Mouse (Mus musculus): ENCODE measurements around the gene Egln3. TPM values are rescaled to one million over a fixed set of nuclear protein-coding genes. Genes with fewer than 3 reads are reported as not detected.

Egln3 gene
- total and polyA plus RNA-seq, 3 experiments = 2.1 to 7.9 (median 5.2) TPM

DNA sequence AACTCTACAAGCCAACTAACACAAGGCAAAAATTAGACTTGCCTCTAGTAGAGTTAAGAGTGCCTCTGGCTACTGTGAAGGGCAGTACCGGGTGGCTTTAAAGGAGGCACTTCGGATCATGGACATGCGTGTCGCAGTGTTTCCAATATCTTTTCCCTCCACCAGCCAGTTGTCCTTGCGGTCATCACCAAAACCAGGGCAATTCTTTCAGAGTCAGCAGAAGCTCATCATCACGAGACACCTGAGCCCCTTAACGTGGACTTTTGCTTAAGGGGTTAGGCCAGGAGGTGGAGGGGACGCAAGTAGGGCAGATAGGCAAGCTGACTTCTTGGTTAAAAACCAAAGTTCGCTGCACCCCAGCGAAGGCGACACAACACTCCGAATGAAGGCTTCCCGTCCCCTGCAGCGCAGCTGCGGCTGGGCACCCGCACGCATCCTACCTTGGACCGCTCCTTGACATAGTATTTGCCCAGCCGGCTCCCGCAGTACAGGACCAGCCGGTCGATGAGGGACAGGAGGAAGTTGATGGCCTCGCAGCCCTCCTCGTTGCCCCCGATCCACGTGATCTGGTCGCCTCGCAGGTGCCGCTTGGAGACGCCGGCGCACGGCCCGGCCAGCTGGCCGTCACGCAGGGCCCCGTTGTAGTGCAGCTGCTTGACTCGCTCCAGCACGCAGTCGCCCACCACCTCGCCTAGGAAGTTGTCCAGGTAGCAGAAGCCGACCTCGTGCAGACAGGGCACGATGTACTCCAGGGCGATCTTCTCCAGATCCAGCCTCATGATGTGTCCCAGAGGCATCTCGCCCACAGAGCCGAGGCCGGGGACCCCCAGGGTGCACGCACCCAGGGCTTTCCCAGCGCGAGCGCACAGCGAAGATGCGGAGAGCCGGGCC is 650 bp downstream of the Egln3 start:
- peak; percentile 50 for DNase-seq

DNA sequence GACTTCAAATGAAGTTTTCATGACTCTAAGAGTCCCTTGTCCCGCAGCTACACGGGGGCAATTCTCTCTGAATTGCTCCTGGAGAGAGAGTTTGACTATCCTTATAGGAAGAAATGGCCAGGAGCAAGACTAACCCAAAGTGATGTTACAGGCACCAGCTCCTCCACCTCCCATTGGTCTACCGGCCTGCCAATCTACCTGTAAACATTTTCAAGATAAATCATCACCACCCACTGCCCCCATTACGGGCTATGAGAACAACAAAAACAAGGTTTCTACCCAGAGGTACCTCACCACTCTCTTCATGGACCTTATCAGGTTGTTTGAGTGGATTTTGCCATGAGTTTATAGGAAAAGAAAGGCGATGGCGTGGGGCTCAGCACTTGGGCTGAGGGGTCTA is 1.4 kb downstream of the Egln3 start:
- DNase-seq = no peak

DNA sequence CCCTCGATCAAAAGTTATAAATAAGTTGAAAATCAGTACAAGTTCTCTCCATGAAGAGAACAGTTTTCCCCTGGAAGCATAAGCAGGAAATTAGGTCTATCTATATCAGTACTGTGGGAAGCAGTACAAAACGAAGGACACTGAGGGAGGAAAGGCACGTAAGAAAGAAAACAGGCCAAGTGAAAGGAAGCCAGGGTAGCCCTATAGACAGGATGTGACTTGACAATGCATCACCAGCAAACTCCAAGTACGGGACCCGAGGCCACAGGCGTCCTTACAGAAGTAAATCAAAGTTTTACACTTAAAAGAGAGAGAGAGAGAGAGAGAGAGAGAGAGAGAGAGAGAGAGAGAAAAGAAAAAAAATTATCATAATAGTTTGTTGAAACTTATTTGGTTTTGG is 2.8 kb downstream of the Egln3 start:
- no peak for DNase-seq

DNA sequence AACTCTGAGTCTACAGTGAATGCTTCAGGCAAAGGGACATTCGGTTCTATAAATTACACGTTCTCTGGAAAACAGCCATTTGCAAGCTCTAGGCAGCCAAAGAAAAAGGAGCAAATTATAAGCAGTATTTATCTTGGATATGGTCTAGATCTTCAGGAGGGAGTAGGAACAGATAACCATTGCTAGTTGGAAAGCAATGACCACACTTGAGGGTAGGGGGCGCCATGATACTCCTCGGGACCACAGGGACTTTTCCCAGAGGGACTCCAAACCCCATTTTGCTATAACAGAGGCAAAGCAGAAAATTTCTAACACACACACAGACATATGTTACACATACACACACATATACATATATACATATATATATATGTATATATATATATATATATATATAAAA is 3.5 kb downstream of the Egln3 start:
- peak; percentile 17 for DNase-seq

DNA sequence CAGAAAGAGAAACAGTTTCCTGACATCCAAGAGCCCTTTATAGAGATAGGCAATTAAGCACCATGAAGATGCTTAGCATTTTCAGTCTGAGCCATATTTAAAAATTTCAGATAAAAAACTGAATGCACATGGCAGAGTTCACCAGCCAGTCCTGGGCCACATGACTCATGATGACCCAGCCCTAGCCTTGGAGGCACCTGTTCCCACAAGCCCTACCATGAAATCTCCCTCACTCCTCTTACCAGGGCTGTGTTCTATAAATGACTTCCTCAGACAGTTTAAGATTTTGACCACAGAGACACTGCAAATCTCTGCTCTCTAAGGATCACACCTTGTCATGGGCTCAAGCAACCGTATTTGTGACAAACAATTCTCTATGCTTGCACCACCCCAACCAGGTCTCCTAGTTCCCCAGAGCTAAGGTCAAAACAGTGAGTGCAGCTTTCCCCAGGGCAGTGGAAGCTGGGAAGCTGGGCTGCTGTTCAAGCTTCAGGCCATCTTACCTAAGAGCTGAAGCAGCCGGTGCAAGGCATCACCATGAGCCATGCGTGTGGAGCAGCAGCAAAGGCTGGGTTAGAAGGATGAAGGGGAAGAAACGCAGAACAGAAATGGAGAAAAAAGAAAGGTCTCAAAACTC is 5.3 kb downstream of the Egln3 start:
- no peak for DNase-seq

DNA sequence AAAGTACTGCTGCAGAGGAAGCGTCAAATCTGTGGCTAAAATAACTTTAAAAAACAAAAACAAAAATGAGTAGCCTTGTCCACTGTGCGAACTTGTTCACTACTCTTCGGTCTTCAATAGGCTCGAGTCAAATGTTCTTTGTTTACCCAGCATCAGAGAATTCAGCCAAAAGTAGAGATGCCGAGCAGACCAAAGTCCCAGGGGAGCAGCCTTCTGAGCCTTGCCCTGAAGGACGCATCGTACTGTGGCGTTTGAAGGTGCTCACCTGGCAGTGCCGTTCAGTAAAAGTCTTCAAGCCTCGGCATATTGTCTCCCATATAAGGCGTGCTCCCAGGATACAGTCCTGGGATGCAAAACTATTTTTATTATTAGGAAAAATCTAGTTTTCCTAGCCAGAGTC is 5.8 kb downstream of the Egln3 start:
- DNase-seq = no peak

DNA sequence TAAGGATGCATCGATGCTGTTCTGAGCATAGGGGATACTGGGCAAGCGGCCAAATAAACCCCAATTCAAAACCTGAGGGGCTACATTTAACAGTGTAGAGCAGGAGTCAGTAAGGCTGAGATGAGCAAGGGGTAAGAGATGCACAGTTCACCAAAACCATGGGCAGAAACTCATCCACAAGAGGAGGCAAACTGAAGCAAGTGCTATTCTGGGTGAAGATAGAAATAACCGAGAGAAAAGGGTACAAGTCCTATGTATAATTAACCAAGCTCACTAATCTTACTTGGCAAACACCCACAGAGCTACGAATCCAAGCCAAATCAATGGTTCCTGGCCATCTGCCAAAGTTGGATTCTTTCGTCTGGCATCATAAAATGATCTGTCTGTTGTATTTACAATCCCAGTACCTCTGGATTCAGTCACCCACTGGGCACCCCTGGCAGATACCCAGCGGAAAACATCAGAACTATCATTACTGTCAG is 6.3 kb downstream of the Egln3 start:
- no peak for DNase-seq

DNA sequence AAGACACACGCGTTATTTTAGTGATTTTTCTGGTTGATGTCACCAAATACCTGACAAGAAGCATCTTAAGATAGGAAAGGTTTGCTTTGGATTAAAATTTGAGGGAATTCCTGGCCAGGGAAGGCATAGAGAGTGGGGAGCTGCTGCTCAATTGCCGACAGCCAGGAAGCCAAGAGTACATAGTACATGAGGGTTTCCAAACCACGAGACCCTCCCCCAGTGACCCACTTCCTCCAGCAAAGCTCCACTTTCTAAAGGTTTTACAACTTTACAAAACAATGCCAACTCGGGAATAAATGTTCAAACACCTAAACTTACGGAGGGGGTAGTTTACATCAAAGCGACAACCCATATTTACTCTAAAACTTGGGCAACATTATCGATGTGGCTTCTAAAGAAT is 6.8 kb downstream of the Egln3 start:
- DNase-seq = no peak

DNA sequence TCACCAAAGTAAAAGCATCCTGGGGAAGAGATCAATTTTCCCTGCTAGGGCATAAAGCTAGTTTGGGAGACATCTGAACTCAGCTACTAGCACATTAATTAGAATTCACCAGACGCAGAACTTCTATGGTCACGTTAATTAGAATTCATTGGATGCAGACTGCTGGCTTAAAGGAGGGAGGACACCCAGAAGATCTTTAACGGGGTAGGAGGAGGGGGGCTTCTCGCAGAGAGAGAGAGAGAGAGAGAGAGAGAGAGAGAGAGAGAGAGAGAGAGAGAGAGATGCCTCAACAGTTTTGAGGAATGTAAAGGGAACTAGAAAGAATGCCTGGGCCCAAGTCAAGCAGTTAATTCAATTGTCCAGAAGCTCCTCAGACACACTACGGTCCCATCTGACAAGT is 9.5 kb downstream of the Egln3 start:
- no peak for DNase-seq

DNA sequence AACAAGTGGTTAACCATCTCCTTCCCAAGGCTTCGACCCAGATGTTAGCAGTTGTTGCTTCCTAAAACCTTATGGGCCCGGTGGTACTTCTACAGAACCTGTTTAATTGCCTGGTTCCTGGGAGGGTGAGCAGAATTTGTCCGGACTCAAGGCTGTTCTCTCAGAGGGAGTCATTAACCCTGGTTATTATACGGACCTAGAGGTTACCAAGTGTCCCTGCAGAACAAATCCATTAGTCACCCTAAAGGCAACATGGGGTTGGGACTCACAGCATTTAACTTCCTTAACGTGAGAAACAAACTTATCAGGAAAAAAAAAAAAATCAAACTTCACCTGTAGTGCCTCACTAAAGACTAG is 11.4 kb downstream of the Egln3 start:
- DNase-seq = no peak

DNA sequence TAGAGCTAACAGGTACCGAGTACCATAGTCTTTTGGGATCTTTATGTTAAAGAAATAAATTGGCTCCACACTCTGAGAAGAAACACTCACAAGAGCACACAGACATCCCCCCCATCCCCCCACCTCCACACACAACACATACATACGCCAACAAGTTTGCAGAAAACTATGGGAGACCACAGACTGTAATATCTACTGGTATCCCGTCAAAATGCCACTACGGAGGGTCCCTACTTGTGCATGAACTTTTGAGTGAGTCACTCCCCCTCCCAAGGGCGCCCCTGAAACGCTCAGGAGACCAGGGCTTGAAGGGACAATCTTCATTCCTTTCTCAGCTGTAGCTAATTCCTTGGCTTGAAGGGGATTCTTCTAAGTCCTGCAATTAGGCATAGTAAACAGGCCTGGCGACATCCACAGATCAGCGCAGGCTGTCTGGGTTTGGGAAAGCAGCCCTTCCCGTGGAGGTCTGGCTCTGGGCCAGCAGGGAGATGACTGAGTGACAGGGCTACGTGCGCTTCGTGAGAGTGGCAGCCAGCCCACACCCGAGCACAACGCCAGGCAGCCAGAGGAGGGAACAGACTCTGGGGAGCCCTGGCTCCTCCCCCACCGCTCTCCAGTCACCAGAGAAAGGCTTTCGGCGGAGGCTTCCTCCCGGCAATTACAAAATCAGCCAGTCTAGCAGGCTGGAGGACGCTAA is 11.9 kb downstream of the Egln3 start:
- peak; percentile 94 for DNase-seq

DNA sequence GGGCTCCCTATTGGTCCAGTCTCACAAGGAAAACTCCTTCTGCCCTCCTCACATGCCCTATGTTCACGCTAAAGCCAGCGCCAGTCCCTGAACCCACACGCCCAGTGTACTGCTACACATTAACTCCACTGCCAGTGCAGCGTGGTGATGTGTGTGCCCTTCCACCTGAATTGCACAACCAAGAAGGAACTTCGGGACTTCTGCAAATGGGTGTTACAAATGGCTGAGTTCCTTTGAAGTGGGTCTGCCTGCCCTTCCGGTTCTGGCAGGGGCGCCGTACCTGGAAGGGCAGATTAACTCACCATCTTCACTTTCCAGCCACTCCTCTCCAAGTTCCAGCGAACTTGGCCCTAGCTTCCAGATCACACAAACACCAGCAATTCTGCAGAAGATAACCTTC is 12.5 kb downstream of the Egln3 start:
- DNase-seq = no peak

DNA sequence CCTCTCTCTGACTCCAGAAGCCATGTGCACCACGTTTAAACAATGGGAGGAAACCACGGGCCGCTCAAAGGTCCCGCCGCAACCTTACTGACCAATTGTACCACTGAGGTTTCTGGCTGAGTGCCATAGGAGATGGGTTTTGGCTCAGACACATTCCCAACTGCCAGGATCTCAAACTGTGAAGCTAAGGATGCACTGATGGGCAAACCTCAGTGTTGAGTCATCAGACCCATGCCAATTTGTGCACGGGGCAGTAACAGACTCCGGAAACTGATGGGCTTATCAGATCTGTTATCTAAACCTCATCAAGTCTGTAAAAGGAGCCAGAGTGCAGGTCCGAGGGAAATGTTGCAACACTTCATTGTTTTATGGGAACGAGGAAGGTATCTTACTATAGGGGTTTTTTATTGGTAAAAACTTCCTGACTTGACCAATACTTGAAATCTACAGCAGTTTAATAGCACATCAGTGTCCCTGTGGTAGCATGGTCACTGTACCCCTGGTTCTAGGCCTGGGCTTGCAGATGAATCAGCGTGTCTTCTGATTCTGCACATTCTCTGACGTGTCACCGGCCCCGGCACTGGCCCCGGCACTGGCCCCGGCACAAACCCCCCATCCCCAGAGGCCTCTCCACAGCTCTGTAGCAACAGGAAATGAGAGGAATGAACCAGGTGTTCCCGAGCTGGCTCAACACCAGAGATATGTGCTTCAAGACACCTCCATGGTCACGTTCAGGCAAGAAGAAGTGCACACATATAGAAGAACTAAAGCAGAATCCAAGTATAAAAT is 15.7 kb downstream of the Egln3 start:
- DNase-seq = peak; percentile 57

DNA sequence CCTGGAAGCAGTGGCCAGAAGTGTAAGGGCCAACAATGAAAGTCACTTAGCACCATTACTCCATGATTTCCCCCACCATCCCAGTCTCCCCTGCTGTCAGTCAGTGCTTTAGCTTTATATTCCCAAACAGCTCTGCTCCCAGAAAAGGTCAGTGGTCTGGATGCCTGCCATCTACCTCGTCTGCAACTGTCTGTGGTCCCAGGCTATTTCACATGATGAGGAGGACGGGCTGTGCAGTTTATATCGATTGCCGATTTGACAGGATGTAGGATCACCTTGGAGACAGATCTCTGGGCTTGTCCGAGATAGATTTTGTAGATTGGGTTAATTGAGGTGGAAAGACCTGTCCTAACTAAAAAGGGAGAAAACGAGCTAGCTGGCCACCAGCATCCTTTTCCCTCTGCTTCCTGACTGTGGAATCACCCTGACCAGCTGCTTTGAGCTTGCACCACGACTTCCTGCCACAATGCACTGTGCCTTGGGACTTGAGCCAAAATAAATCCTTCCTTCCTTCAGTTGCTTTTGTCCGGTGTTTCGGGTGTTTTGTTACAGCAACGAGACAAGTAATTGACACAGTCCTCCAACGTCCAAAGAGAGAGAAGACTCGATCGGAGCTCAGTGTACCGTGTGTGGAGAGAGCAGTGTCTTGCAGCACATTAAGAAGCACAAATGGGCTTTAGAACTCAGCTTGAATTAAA is 16.6 kb downstream of the Egln3 start:
- no peak for DNase-seq

DNA sequence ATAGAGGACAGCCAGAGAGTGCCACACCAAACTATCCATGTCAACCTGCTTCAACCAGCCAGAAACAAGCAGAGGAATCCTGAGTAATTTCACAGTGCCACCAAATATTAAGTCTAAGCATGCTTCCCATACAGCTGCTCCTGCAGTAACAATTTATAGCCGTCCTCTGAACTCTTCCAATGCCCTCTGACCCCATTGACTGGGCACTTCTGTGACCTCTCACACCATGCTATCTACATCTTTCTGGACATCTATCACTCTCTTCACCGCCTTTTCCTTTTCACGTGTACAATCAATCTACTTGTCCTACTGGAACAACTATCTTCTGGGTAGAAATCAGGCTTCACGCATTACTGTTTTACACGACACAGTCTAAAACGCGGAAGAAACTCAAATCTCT is 19.4 kb downstream of the Egln3 start:
- DNase-seq = no peak

DNA sequence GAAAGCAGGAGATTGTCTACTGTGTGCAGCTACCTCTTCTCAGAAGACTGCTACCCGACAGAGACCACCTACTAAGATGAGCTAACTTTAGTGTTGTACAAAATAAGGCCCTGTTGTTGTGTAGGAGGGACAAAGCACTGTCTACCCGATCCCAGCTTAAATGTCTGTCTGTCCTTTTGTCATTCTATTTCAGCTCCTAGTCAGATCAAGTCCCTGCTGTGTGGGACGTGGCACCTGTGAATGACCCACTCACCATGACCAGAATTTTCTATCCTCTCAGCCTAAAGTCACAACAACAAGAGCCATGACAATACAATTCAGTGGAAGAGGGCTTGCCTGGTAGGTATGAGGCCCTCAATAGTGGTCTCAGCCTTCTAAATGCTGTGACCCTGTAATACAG is 25.3 kb downstream of the Egln3 start:
- DNase-seq = no peak

DNA sequence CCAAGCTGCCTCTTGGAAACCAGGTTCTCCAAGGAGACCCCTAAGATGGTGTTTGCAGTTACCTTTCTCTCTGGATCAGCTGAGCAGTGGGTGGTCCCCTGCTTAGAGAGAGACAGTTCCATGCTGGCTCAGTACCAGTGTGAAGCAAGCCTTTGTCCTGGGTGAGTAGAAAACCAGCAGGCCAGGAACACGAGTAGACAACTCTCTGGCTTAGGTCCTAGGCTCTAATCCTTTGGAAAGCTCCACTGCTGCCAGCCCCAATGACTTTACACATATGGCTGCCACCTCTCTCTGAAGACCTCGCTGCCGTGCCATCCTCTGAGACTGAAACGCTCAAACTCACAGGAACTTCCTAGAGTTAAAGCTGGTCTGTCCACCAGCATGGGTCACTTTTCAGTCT is 34.9 kb downstream of the Egln3 start:
- DNase-seq = no peak

DNA sequence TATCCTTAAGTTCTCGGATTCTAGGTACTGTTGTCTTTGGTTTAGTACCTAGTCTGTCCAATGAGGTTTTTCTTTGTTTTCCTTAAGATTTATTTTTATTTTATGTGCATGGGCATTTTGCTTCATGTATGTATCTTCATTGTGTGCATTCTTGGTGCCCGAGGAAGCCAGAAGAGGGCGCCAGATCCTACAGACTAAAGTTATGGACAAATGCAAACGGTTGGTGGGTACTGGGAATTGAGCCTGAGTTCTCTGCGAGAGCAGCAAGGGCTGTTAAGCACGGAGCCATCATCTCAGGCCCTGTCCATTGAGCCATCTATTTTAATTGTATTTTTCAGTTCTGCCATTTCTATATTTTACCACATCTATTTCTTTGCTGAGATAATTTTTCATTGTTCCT is 35.9 kb downstream of the Egln3 start:
- DNase-seq = no peak

DNA sequence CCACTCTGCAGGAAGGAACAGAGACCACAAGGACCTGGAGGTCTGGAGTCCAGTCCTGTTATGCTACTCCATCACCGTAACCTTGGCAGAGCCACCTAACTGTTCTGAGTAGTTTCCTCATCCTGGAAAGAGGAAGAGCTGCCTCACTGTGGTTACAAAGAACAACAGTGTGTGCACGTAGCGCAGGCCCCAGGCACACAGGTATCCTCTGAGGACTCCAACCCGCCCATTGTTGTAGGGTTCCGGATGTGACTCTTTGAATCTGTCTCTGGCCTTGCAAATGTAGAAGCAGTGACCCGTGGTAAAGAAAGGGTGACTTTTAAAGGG is 39.0 kb downstream of the Egln3 start:
- no peak for DNase-seq

DNA sequence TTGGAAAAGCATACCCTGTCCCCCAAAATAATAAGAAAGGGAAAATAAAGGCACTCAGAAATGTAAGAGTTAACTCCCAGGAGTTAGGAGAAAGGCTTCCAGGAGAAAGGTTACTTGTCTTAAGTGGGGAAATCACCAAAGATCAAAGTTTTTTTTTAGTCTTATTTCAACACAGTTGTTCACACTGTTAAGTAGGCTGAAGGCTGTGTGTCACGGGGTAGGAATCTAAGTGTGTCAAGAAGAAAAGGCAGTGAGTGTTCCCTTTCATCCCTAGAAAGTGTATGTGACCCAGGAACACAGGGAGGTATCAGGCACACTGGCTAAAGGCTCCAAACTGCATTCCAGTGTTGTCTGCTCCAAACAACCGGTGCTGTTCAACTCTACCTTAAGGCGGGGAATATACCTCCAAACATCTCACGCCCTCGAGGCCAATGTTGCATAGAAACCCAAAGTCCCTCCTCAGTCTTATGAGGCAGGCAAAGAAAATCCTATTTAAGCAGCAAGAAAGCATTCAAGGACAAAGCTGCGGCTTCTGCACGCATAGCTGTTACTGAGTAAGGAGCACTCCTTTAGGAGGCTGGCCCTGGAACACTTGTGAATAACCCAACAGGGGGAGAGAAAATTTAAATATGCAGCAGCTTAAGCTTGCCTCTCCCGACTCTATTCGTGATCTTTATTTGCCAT is 39.5 kb downstream of the Egln3 start:
- no peak for DNase-seq

DNA sequence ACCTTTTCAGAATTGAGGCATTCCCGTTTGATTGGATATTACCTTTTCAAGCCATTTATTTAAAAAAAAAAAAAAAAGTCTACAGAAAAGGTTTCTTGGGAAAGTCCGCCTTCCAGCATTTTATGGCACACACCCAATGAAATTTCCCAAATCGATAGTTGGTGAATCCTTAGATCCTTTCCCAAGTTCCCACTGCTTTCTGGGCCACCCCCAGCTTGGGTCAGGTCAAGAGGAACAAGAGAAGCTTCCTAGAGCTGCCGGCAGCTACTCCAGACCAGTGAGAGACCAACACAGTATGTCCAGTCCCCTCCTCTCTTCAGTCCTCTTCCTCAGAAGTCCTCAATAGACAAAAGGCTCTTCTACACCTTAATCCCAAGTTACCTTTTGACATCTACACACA is 40.5 kb downstream of the Egln3 start:
- DNase-seq = peak; percentile 8

All from adrenal gland, adult 2 months (tissue).